Mouse (Mus musculus) liver, postnatal 0 days (tissue): ENCODE measurements around the gene Mrps15.

Experiments used
- CTCF ChIP-seq: sonication (generic); IDR thresholded peaks from 2 replicates; pipeline ENCODE4 v1.5.1; 2016; ENCODE audit warnings: antibody characterized with exemption, low read depth
- EP300 ChIP-seq: IDR thresholded peaks from 2 replicates; pipeline ENCODE4 v1.6.1; 2016; ENCODE audit warnings: antibody characterized with exemption, low read depth, mild to moderate bottlenecking

GRCm38 (mm10) chr4:126099365-126099764, 52.6 kb downstream of the Mrps15 start:
- no peak for TF ChIP-seq CTCF
- TF ChIP-seq EP300 = no peak
